Mouse (Mus musculus) erythroblast, embryonic 14.5 days (primary cell): ENCODE results near the gene Plin3.

Experiments used
- GATA1 ChIP-seq: IDR thresholded peaks from 2 replicates; pipeline ENCODE4 v1.6.1; 2012; ENCODE audit warnings: low read length, inconsistent platforms, mixed read lengths
- TAL1 ChIP-seq: IDR thresholded peaks from 3 replicates; pipeline ENCODE4 v1.6.1; 2012; ENCODE audit warnings: low read length, inconsistent platforms, mixed read lengths

GRCm38 (mm10) chr17:56308088-56308487 lies 15.4 kb upstream of the Plin3 start:
- TF ChIP-seq TAL1 (no peak), GATA1 (no peak)
